Comparison of ENCODE assay signal across 8 mouse cellular contexts in the genomic region with DNA sequence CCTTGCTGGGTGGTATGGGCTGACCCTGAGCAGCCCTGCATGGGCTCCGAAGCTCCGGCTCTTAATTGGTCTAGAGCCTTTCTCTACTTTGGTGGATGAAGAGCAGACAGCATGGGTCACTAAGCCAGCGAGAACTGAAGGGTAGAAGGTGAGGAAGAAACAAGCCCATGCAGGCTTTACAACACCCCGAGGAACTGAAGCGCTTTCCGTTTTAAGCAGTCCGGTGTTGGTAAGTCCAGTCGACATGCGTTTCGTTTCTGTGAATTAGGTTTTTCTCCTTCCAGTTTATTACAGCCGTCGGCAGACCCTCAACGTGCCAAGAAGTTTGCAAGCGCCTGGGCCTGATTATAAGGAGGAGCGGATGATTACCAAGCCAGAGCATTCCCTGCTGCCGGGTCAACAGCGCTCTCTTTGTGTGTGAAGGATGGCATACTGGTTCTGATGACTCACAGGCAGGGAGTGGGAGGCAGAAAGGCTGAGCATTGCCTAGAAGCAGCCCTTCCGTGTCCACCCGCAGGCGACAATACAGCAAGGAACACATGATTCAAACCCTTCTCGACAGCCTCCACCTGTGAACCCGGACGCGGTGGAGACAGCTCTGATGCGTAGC. TPM values are rescaled to one million over a fixed set of nuclear protein-coding genes. Genes with fewer than 3 reads are reported as not detected.
DNase-seq lines count a peak whose midpoint lies in the region; ATAC-seq and TF ChIP-seq lines count a peak whose summit lies in the region.

No protein-coding gene starts in this region.

- H3K4me1 ChIP-seq in heart, adult 2 months (ENCODE audit: control insufficient read depth, insufficient read depth, low read length) = no peaks in the 10 kb centered on the region
- H3K4me1 ChIP-seq in cortical plate, adult 2 months (ENCODE audit: control insufficient read depth, insufficient read depth, low read length) = no peaks in the 10 kb centered on the region
- no peaks in the 10 kb centered on the region for H3K4me1 ChIP-seq in lung, adult 2 months (ENCODE audit: control insufficient read depth, insufficient read depth, low read length)
- H3K4me1 ChIP-seq in kidney, embryonic 15.5 days = 0 out of 2 replicates have a peak, but pooled peaks cover 3% of the 10 kb centered on the region

- no peaks in the 10 kb centered on the region for H3K36me3 ChIP-seq in heart, adult 2 months (ENCODE audit: control insufficient read depth, insufficient read depth, low read length)
- H3K36me3 ChIP-seq in kidney, embryonic 15.5 days = no peaks in the 10 kb centered on the region

- TF ChIP-seq POLR2A in heart, adult 2 months (IDR thresholded peaks at IDR 0.05; ENCODE audit: insufficient read depth, low read depth, low read length) = no peak
- TF ChIP-seq POLR2A in cortical plate, adult 2 months (IDR thresholded peaks at IDR 0.05; ENCODE audit: extremely low read depth, insufficient read depth, low read length) = peak; percentile 45; the same call in 1 of the 2 replicates
- TF ChIP-seq POLR2A in lung, adult 2 months (IDR thresholded peaks at IDR 0.05; ENCODE audit: borderline replicate concordance, extremely low read depth, low read depth, low read length) = no peak

- no peak overlapping the region for H3K27ac ChIP-seq in heart, adult 2 months
- H3K27ac ChIP-seq in cortical plate, adult 2 months (ENCODE audit: insufficient read depth, low read length) = no peak overlapping the region
- H3K27ac ChIP-seq in kidney, embryonic 15.5 days = no peak overlapping the region

- no peaks in the 10 kb centered on the region for H3K27me3 ChIP-seq in heart, adult 2 months (ENCODE audit: control insufficient read depth, insufficient read depth, low read length)
- no peaks in the 10 kb centered on the region for H3K27me3 ChIP-seq in kidney, embryonic 15.5 days

- no peak for TF ChIP-seq CTCF in heart, adult 2 months (IDR thresholded peaks at IDR 0.05)
- no peak for TF ChIP-seq CTCF in cortical plate, adult 2 months (IDR thresholded peaks at IDR 0.05; ENCODE audit: extremely low read depth, insufficient read depth, low read length)
- TF ChIP-seq CTCF in lung, adult 2 months (IDR thresholded peaks at IDR 0.05; ENCODE audit: insufficient read depth, low read length) = no peak

- DNase-seq in heart, adult 2 months = peak; percentile 24 to 25
- no peak for DNase-seq in heart, postnatal 36 days
- DNase-seq in layer of hippocampus, adult 11-12 months (ENCODE audit: low spot score) = peak; percentile 54
- no peak for DNase-seq in lung, adult 2 months
- DNase-seq in urinary bladder, adult 2 months (ENCODE audit: low spot score) = peak; percentile 39
- DNase-seq in kidney, adult 9 months = no peak

- no peak overlapping the region for H3K4me2 ChIP-seq in kidney, embryonic 15.5 days

- no peaks in the 10 kb centered on the region for H3K79me2 ChIP-seq in heart, adult 2 months (replicated peaks; ENCODE audit: control insufficient read depth, insufficient read depth, low read length)

- WGBS in heart, adult 2 months = 66% methylated on average over 25 of the region's 25 CpGs
- 65% methylated on average over 25 of the region's 25 CpGs for WGBS in lung, adult 2 months
- 60% methylated on average over 25 of the region's 25 CpGs for WGBS in kidney, embryonic 15.5 days

- ATAC-seq in kidney, embryonic 15.5 days (replicated peaks; ENCODE audit: low FRiP score) = no peak

- no peak overlapping the region for H3K4me3 ChIP-seq in heart, adult 2 months
- H3K4me3 ChIP-seq in cortical plate, adult 2 months (ENCODE audit: insufficient read depth, low read length) = no peak overlapping the region
- peak overlapping the region; percentile 13 for H3K4me3 ChIP-seq in lung, adult 2 months (replicated peaks; ENCODE audit: extremely low read depth, low read depth, low read length)
- no peak overlapping the region for H3K4me3 ChIP-seq in kidney, embryonic 15.5 days (replicated peaks)

- H3K9ac ChIP-seq in heart, adult 2 months (ENCODE audit: low read depth, low read length) = no peak overlapping the region
- no peak overlapping the region for H3K9ac ChIP-seq in kidney, embryonic 15.5 days

- no peak for TF ChIP-seq EP300 in heart, adult 2 months (IDR thresholded peaks at IDR 0.05; ENCODE audit: insufficient read depth, low read depth, low read length)

- H3K9me3 ChIP-seq in kidney, embryonic 15.5 days (replicated peaks) = no peaks in the 10 kb centered on the region

- intact Hi-C loops in heart, adult 2 months (cut with DNase I) = no loop called here
- intact Hi-C loops in heart, postnatal 36 days (cut with DNase I) = no loop called here

RNA-seq across cellular contexts. Expression of a gene that starts 40.3 kb away (rescaled TPM):
- total RNA-seq in heart, adult 2 months (2021) = 10 to 100 TPM; 17.5 to 21.0 TPM
- polyA plus RNA-seq in heart, adult 2 months (2012; rRNA removed) = 7.4 and 13.4 TPM in 2 replicates
- 10 to 100 TPM; 18.3 to 18.6 TPM for total RNA-seq in heart, postnatal 36 days (2021)
- polyA plus RNA-seq in cortical plate, adult 2 months (2012; rRNA removed) = 25.6 and 25.9 TPM in 2 replicates
- 6.2 and 10.5 TPM in 2 replicates for polyA plus RNA-seq in lung, adult 2 months (2012; rRNA removed)
- polyA plus RNA-seq in urinary bladder, adult 2 months (2012; rRNA removed) = 16.9 and 21.6 TPM in 2 replicates
- 40.0 and 44.8 TPM in 2 replicates for polyA plus RNA-seq in kidney, embryonic 15.5 days (2015; fragmentation: Nextera tagmentation; extraction: Ambion mirVana)

RNA-seq across cellular contexts. Expression of a gene that starts 40.4 kb away (rescaled TPM):
- total RNA-seq in heart, adult 2 months (2021) = 100 to 1,000 TPM in 1 of 2 experiments, 10 to 100 TPM in 1; 88.9 to 103 TPM
- polyA plus RNA-seq in heart, adult 2 months (2012; rRNA removed) = 23.7 and 42.4 TPM in 2 replicates
- total RNA-seq in heart, postnatal 36 days (2021) = 100 to 1,000 TPM in 1 of 2 experiments, 10 to 100 TPM in 1; 91.5 to 111 TPM
- 173 and 188 TPM in 2 replicates for polyA plus RNA-seq in cortical plate, adult 2 months (2012; rRNA removed)
- polyA plus RNA-seq in lung, adult 2 months (2012; rRNA removed) = 34.7 and 38.2 TPM in 2 replicates
- polyA plus RNA-seq in urinary bladder, adult 2 months (2012; rRNA removed) = 230 and 291 TPM in 2 replicates
- polyA plus RNA-seq in kidney, embryonic 15.5 days (2015; fragmentation: Nextera tagmentation; extraction: Ambion mirVana) = 1,463 and 1,782 TPM in 2 replicates

Comparison
In these comparisons a context has a peak if more than half of its experiments do, and no peak if none do; other contexts are left out.
1. DNase-seq: peak in heart, adult 2 months (2 of 2), layer of hippocampus, adult 11-12 months (single experiment) and urinary bladder, adult 2 months (single experiment); none in heart, postnatal 36 days (0 of 2), lung, adult 2 months (single experiment) and kidney, adult 9 months (single experiment).